Mouse (Mus musculus): Measurements from ENCODE around the gene Egfr.
A peak's percentile ranks its signal among the peaks of the same experiment; 100 is the strongest.

Egfr gene

DNA sequence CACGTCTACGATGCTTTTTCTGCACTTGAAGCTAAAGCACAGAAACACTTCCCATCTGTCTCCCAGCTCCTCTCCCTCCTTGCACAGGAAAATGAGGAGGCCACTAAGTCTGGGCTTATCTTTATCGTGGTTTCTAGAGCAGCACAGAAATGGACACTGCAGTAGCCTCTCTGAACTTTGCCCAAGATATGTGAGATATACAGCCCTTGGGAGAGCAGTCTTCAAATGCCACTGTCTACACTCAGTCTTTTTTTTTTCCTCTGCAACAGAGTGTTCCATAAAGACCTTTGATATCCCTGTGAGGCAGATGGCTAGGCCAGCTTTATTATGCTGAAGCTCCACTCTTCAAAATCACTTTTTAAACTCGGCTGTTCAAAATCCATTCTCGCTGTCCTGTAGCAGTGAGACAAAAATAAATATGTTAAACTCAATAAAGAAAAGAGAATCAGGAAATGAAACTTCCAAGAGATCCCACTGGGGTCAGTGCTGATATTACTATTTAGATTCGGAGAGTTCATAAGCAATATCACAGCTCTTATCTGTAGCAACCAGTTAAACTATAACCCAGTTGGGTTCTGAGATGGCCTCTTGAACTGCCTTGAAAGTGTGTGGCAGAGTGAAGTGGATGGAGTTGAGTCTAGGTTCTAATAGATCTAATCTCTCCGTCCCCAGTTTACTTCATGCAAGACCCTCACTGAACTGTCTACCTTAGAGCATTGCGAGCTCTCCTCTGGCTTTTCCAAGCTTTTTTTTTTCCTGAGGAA lies 148.8 kb downstream of the Egfr start:
- no peak for DNase-seq

DNA sequence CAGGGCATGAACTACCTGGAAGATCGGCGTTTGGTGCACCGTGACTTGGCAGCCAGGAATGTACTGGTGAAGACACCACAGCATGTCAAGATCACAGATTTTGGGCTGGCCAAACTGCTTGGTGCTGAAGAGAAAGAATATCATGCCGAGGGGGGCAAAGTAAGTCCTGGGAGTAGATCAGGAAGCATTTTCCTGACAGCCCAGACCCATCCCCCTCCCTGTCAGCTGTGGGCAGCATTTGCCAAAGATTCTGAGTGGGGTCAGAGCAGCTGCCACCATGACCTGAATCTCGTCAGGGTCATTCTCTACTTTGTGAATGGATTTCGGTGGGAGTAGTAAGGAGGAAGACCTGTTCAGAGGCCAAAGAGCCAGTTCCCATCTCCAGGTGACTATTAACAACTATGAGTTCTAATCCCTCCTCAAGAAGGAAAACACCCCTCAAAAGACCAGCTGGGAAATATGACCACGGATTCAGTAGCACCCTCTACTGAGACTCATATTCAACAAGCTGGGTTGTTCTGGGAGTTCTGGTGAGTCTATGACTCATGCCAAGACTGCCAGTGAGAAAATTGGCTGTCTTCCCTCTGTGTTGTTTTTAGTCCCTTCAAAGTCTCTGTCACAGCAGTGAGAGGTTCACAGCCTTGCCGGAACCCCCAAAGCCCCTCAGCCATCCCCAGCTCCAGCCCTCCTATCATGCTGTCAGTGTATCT lies 152.5 kb downstream of the Egfr start:
- no peak for DNase-seq

DNA sequence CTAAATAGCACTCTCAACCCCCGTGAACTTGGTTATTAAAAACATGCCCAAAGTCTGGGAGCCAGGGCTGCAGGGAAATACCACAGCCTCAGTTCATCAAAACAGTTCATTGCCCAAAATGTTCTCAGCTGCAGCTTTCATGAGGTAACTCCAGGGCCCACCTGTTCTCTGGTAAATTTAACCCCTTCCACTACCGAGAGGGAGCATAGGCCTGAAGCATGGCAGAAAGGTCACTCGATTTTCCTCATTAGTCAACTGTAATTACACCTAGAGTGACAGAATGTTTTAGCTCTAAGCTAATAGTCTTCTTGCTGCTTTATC lies 153.0 kb downstream of the Egfr start:
- no peak for DNase-seq

DNA sequence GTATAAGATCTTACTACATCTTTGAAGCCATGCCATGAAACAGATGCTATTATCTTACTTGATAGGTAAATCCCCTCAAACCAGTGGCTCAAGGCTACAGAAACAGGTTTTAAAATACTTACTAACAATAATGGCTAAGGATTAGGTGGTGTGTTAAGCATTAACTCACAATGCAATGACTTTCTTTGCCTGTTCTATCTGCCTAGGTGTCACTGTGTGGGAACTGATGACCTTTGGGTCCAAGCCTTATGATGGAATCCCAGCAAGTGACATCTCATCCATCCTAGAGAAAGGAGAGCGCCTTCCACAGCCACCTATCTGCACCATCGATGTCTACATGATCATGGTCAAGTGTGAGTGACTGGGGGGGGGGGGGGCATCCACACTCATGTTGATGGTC lies 154.5 kb downstream of the Egfr start:
- DNase-seq = no peak

DNA sequence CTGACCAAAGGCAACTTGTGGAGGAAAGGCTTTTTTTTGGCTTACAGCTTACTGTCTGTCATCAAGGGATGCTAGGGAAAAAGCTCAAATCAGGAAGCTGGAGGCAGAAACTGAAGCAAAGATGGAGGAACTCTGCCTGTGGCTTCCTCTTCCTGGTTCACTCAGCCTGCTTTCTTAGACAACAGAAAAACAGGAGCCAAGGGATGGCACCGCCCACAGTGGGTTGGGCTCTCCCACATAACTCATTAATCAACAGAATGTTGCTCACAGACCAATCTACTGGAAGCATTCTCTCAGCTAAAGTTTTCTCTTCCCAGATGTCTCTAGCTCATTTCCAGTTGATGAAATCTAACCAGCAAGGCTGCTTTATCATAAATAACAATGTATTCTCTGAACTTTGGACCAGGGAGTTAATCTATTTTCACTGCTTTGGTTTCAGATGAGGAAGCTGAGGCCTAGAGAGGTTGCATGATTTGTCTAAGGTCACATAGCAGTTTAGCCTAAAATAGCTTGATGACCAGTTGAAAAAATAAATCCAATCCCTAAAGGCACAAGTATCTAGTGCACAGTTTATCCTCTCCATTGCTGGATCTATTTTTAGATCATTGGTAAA lies 155.6 kb downstream of the Egfr start:
- no peak for DNase-seq

DNA sequence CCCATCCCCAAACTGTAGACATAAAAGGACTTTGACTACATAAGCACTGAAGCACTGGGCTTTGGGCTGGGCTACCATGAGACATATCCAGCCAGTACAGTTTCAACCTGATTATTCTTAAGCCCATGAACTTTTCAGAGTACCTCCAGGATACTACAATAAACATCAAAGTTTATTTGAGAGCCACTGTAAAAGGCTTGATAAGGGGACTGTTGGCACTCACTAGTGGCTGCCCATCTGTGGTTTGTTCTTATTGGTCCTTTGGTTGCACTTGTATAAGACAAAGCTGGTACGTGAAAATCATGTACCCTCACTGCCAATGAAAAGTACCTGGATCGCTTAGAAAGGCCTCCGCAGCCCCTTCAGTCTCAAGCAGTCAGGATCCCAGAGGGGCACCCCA lies 162.8 kb downstream of the Egfr start:
- DNase-seq = no peak

DNA sequence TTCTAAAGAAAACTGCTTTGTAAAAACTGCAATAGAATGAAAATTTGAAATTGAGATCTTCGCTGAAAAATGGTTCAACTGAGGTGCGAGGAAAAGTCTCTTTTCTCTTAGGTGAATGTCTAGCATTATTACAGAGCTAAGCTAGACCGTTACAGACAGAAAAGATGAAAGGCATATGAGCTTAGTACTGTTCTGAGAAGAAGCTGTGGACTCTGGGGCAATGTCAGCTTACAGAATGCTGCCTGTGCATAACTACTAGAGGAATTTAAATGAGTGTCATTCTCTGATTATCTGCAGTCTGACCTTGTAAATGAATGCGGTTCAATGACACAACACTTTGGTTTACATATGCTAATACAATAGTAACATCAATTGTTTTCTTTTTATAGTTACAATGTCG lies 163.8 kb downstream of the Egfr start:
- DNase-seq = no peak

DNA sequence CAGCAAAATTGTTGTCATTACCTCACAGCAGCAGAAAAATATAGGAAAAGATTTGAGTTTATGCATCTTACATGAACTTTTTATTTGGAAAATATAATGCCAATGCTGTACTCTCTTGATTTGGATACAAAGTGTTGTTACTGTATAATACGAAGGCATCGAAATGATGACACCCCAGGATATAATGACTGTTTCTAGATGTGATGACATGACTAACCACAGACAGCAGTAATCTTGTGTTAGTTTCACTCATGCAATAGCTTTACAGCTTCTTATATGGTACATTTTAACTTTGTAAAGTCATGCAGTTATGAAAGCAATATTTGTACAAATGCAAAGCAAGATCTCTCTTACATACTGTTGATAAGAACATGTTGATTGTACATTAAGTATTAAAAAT lies 165.5 kb downstream of the Egfr start:
- DNase-seq = no peak

DNA sequence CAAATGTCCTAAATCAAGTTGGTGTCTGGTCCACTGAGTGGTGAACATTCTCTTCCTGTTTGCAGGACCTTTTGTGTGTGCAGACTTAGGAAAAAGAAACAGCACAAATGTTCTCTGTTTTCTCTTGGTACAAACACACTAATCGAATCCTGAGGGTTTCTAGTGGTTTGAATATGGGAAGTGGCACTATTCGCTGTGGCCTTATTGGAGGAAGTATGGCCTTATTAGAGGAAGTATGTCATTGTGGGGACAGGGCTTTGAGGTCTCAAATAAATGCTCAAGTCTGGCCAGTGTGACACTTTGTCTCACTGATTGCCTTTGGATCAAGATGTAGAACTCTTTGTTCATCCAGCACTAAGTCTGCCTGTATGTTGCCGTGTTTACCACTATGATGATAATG lies 180.2 kb downstream of the Egfr start:
- DNase-seq = no peak

DNA sequence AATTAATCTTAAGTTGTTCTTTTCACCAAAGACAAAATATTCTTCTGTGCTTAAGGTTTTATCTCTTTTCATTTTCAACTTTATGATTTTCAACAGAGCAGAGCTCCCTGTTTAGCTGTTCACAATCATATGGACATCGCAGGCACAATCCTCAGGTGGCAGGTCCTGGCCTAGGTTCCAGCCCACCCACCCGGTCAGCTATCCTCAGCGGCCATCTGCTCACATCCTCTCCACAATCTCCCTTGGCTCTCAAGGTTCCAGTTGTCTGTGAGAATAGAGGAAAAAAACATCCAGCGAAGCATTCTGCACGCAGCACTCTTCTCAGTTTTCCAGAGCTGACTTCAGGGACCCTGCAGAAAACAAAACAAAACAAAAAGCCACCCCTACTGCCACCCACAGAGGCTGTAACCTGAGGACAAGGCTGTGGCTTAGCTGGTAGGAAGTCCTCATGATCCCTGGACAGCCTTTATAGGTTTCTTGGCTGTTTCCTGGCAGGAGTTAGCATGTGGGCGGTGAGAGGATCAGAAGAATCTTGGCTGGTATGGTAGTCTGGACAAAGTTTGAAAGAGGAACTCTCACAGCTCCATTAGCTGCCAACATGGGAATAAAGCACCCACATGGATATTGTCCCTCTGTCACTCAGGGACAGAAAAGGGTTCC lies 183.7 kb downstream of the Egfr start:
- DNase-seq = no peak

DNA sequence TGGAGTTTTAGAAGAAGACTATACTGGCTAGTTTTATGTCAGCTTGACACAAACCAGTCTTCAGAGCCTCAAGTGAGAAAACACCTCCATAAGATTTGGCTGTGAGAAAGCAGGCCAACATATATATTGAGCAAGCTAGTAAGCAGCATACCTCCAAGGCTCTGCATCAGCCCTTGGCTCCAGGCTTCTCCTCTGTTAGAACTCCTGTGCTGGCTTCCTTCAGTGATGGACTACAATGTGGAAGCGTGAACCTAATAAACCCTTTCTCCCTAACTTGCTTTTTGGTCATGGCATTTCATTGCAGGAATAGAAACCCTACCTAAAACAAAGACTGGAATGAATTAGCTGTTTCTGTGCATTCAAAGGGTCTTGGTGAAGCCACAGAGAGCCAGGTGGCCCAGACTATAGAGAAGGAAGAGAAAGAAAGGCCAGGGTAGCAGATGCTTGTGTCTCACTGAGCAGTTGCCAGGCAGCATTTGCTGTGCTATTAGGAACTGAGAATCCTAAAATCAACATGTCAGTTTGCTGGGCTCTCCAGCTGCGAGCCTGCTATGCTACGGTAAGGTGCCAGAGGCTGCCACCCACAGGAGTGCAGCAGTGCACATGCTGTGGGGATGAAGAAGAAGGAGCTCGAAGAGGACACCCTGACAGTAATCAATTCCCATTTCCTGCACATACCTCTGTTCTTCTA lies 189.2 kb downstream of the Egfr start:
- DNase-seq = no peak

DNA sequence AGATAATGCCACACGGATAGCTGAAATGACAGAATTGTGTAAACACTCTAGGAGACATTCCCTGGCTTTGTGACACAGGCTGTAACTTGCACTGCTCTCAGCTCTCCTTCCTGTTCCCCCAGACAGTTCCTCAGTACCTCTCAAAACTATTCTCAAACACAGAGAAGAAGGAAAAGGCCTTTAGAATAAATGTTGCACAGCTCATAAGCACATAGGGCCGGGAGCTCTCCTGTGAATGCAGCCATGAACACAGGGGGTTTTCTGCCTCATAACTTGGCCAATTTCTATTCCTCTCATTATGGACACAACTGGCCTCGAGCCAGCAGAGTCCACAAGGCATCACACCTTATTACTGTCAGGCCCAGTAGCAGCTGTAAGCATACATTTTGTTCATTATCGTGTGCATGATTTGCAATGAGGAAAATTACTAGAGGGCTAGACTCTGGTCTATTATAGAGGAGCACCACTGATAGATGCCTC lies 190.0 kb downstream of the Egfr start:
- no peak for DNase-seq

DNA sequence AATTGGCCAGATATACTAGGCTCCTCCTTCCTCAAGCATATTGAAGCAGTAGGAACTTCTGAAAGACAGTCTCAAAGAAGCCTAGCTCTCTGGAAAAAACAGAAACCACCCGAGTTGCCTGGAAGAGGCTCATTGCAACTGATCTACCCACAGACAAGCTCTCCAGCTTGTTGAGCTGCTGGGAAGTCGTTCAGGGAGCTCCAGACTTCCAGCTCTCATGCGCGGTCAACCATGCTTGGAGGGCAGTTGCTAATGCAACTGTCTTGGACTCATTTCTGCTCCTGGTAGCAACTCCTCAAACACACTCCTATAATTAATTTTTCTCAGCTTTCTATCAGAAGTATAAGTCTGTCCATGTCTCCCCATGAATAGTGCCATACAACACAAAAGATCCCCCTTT lies 191.0 kb downstream of the Egfr start:
- DNase-seq = no peak

DNA sequence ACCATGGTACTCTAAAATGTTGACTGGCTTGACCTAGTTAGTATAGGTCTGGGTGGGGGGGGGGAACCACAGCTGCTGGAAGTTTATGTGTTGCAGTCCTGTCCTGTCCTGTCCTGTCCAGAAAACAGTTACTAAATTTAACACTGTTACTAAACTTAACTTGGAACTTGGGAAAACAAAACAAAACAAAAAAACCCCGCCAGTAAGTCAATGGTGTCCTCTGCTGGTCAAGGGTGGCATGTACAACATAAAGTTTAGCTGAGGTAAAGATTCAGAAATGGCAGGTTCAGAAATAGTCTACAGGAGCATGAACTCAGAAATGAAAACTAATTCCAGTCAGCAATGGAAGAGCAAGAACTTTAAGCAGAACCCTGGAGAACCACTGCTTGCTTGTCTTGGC lies 196.8 kb downstream of the Egfr start:
- DNase-seq = no peak

DNA sequence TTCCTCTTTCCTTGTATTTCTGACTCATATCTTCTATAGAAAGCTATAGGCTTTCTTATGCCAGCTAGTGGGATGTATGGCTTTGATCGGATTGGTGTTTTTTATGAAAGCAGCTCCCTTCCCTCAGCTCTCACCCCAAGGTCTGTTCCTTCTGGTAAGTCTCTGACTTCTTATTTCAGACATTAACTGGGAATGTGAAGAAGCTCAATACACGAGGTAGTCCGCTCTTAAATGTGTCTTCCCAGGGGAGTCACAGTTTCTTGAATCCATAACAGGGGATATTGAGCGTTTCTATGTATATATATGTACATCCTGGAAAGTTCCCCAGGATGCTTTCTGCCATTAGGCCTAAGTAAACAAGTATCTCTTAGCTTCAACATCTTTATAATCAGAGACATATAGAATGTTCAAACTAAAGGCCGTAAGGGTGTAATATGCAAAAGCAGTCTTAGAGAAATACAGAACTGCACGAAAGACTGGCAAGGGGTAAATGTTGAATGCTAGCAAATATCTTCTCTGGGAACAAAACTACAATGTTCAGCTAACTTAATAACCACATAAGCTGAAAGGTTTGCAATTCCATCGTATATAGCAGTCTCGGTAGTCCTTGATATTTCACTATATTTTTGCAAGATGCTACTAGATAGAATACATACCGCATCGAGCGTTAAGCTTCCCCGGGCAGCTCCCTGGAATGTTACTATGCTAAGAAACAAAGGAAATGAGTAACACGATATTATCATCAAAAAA lies 198.4 kb downstream of the Egfr start:
- no peak for DNase-seq

DNA sequence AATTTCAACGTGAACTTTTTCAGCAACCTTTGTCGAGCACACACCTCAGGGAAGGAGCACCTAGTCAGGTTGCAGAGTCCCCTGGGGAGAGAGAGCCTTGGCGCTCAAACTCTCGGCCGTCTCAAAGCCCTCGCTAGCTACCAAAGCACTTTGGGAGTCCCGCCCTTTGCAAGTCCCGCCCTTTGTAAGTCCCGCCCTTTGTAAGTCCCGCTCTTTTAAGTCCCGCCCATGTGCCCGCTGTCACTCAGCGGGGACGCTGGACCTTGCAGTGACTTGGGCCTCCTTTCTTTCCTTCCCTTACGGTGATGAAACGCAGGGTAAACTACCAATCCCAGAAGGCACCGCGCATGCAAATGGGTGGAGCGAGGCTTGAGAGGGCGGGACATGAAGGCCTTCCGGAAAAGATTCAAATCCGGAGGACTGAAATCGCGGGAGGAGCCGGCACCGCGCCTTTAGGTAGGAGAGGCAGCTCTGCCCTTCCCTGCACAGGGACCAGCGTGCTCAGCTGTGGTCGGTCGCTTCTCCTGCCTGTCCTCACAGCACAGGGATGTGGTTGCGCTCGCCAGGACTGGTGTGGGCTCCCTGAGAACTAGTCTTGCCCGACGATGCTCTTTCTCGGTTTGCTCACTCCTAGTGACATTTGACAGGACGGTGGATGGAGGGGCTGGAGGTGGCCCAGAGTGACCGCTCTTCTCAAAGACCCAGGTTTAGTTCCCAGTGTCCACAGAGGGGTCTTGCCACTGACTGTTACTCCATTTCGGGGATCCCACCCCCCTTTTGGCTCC lies 199.2 kb downstream of the Egfr start, which contains the start of gene Fbxo48:
Gene Fbxo48 (plus strand): TSS at position 400 of the 785 bp plus-strand sequence.
- peak; percentile 94 to 98 for DNase-seq

DNA sequence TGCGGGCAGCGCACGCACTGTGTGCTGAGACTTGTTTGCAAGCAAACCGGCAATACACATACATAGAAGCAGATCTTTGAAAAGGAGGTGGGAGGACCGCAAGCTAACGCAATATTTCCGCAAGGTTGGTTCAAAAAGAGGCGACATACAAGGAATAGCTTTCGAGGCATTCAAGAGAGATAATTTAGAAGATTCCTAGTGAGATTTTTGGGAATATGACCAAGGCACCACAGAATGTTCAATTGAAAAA lies 199.7 kb downstream of the Egfr start:
- DNase-seq = no peak

DNA sequence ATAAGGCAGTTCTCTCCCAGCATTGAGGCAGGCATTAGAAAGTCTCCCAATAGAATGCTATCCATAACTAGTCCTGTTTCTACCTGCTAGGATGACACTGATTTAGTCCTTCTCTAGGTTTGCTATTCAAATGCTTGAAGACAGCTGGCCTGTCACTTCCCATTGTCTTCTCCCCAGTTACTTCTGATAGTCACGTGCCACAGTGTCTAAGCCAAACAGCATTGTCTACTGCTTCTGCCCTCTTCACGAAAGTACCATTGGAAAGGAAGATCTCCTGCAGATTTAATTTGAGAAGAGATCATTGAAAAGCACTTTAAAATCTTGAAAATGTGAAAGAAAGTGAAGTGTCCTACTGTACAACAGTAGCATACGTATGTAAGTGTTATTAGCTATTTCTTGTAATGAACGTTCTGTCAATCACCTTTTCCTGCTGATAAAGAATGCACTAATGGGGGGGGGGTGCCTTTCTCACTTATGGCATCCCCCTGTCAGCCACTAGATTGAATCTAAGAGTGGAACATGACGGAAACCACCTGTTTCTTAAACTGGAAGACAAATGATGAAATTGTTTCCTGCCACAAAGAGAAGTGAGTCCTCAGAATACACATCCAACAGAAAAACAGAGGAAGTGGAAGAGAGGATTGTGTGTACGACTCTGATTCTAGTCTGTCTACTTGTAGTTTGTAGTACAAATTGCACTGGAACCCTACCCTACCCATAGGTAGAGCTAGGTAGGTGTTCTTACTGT lies 204.3 kb downstream of the Egfr start:
- DNase-seq = no peak

DNA sequence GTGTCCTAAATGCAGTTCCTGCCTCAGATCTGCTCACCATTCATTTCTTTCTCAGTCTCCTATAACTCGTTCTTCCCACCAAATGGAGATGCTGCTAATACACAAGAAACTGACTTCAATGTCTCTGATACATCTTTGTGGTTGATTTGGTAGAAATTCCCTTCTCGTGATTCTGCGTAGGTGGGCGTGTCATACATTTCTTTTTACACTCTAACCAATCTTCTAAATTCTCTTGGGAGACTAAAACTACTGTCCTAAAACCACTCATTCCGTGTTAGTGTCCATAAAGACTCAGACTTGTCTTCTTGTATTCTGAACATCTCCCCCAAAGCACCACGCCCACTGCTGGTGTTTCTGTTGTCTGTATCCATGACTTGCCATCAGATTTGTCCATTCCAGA lies 205.0 kb downstream of the Egfr start:
- DNase-seq = no peak

DNA sequence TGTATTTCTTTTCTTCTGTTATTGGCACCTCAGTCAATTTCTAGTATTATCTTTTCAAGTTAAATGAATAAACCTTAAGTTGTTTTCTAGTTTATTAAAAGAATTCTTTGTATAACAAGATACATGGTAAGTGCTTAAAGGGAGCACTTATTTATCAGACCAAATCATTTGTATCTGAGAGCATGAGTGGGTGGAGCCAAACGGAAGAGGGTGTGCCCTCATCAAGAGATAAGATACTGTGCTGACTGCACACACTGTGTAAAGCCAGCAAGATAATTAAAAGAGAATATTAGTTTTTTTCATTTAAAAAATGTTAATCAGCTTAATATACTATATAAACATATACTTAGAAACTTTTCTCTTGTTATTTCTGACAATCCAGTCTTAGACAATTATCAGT lies 206.5 kb downstream of the Egfr start:
- DNase-seq = no peak

All from cerebellum, adult 18-20 months (tissue).